In the genomic region with DNA sequence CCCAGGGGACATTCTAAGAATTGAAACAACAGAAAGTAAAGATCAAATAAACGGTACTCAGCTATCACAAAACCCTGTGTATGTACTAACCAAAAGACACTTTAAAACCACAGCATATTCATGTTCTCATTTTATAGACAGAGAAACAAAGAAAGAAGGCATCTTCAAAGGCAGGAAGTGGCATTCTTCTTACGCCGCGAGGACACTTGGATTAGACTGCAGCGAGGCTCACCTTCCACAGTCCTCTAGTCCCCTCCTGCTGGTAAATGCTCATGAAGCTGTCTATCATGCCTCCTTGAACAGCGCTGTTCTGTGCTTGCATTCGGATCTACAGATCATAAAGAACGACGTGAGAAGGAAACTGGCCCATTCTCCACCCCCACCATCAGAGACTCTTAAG, we compare ENCODE assay signal across 19 mouse cellular contexts. TPM values are rescaled to one million over a fixed set of nuclear protein-coding genes. Genes with fewer than 3 reads are reported as not detected.
DNase-seq lines count a peak whose midpoint lies in the region; ATAC-seq and TF ChIP-seq lines count a peak whose summit lies in the region.
"Had no signal": no experiment of that assay in that cellular context is flagged by ENCODE, and none has a peak within 500 bp of the region (broad histone marks: within the 10 kb centered on the region; RNA-seq: fewer than 3 reads in every experiment).

No protein-coding gene starts in this region.

- TF ChIP-seq CTCF in thymus, adult 2 months (IDR thresholded peaks at IDR 0.05; ENCODE audit: borderline replicate concordance, control insufficient read depth, extremely low read depth, insufficient read depth, low read length, poor library complexity), result no peak

- H3K4me1 ChIP-seq in liver, embryonic 15.5 days (replicated peaks), result peaks cover 32% of the 10 kb centered on the region
- H3K4me1 ChIP-seq in liver, embryonic 12.5 days, result peaks cover 32% of the 10 kb centered on the region
- H3K4me1 ChIP-seq in thymus, adult 2 months (replicated peaks; ENCODE audit: control insufficient read depth, insufficient read depth, low read length), result peaks cover 9% of the 10 kb centered on the region
- peaks cover 4% of the 10 kb centered on the region; the same call in 1 of the 2 replicates for H3K4me1 ChIP-seq in forebrain, embryonic 12.5 days
- H3K4me1 ChIP-seq: hindbrain, embryonic 15.5 days; neural tube, embryonic 12.5 days; stomach, embryonic 15.5 days had no signal

- peaks cover 29% of the 10 kb centered on the region for H3K36me3 ChIP-seq in liver, embryonic 15.5 days (replicated peaks)
- peaks cover 68% of the 10 kb centered on the region for H3K36me3 ChIP-seq in liver, embryonic 12.5 days
- H3K36me3 ChIP-seq in thymus, adult 2 months (ENCODE audit: control insufficient read depth, insufficient read depth, low read length), result peaks cover 8% of the 10 kb centered on the region
- peaks cover 63% of the 10 kb centered on the region for H3K36me3 ChIP-seq in forebrain, embryonic 12.5 days (replicated peaks)

- WGBS in liver, embryonic 15.5 days (ENCODE audit: insufficient replicate concordance), result 84% methylated on average over 9 of the region's 9 CpGs
- WGBS in liver, embryonic 12.5 days (ENCODE audit: insufficient replicate concordance), result 84% methylated on average over 9 of the region's 9 CpGs
- 8% methylated on average over 9 of the region's 9 CpGs for WGBS in thymus, adult 2 months
- WGBS in forebrain, embryonic 12.5 days, result 89% methylated on average over 9 of the region's 9 CpGs

- DNase-seq in induced T-regulatory cell, adult 2 months (ENCODE audit: low read depth), result peak; percentile 61
- peak; percentile 46 for DNase-seq in thymus, adult 2 months
- DNase-seq in thymus, postnatal 4 days, result peak; percentile 52
- DNase-seq in urinary bladder, postnatal 14 days (ENCODE audit: low spot score), result no peak
- DNase-seq in adrenal gland, adult 18-20 months (ENCODE audit: low spot score in 2 of 2), result no peak
- DNase-seq: adrenal gland, postnatal 36 days; cerebellum, adult 9-10 months; lung, adult 18-20 months; lung, postnatal 14 days; retina, postnatal 1 day had no signal

- H3K27ac ChIP-seq in liver, embryonic 15.5 days (replicated peaks), result 0 out of 2 replicates have a peak overlapping the region, but pooled peaks have one; percentile 9
- H3K27ac ChIP-seq in liver, embryonic 12.5 days, result no peak overlapping the region
- H3K27ac ChIP-seq in thymus, adult 2 months (ENCODE audit: control insufficient read depth, insufficient read depth, low read length), result no peak overlapping the region
- H3K27ac ChIP-seq in forebrain, embryonic 12.5 days, result no peak overlapping the region
- H3K27ac ChIP-seq: forebrain, embryonic 15.5 days; hindbrain, embryonic 15.5 days; midbrain, embryonic 13.5 days; neural tube, embryonic 12.5 days; stomach, embryonic 15.5 days had no signal

- no peak for ATAC-seq in liver, embryonic 15.5 days (ENCODE audit: insufficient read depth)
- ATAC-seq in liver, embryonic 12.5 days, result no peak
- no peak for ATAC-seq in forebrain, embryonic 12.5 days (ENCODE audit: low FRiP score)
- ATAC-seq: forebrain, embryonic 15.5 days had no signal

- no peak overlapping the region for H3K4me3 ChIP-seq in liver, embryonic 15.5 days (replicated peaks)
- H3K4me3 ChIP-seq in liver, embryonic 12.5 days, result no peak overlapping the region
- H3K4me3 ChIP-seq in thymus, adult 2 months (ENCODE audit: control insufficient read depth, insufficient read depth, low read length), result no peak overlapping the region
- no peak overlapping the region for H3K4me3 ChIP-seq in forebrain, embryonic 12.5 days (replicated peaks)
- H3K4me3 ChIP-seq: forebrain, embryonic 15.5 days; hindbrain, embryonic 15.5 days; megakaryocyte, embryonic 14.5 days; midbrain, embryonic 13.5 days; neural tube, embryonic 12.5 days; stomach, embryonic 15.5 days had no signal

- no peak for TF ChIP-seq POLR2A in thymus, adult 2 months (IDR thresholded peaks at IDR 0.05; ENCODE audit: control insufficient read depth, extremely low read depth, insufficient read depth, low read length, poor library complexity)

- H3K27me3 ChIP-seq in liver, embryonic 15.5 days, result no peaks in the 10 kb centered on the region
- H3K27me3 ChIP-seq in liver, embryonic 12.5 days (replicated peaks), result no peaks in the 10 kb centered on the region
- H3K27me3 ChIP-seq in thymus, adult 2 months (ENCODE audit: control insufficient read depth, insufficient read depth, low read length), result no peaks in the 10 kb centered on the region
- H3K27me3 ChIP-seq in forebrain, embryonic 12.5 days, result no peaks in the 10 kb centered on the region
- H3K27me3 ChIP-seq: forebrain, embryonic 15.5 days; hindbrain, embryonic 15.5 days; megakaryocyte, embryonic 14.5 days; midbrain, embryonic 13.5 days; neural tube, embryonic 12.5 days; stomach, embryonic 15.5 days had no signal

- no peak overlapping the region for H3K4me2 ChIP-seq in liver, embryonic 15.5 days
- no peak overlapping the region for H3K4me2 ChIP-seq in liver, embryonic 12.5 days
- no peak overlapping the region for H3K4me2 ChIP-seq in forebrain, embryonic 12.5 days
- H3K4me2 ChIP-seq: forebrain, embryonic 15.5 days; hindbrain, embryonic 15.5 days; midbrain, embryonic 13.5 days; neural tube, embryonic 12.5 days; stomach, embryonic 15.5 days had no signal

- no peaks in the 10 kb centered on the region for H3K9me3 ChIP-seq in liver, embryonic 15.5 days (replicated peaks)
- H3K9me3 ChIP-seq in liver, embryonic 12.5 days (replicated peaks), result no peaks in the 10 kb centered on the region
- H3K9me3 ChIP-seq in forebrain, embryonic 12.5 days, result no peaks in the 10 kb centered on the region
- H3K9me3 ChIP-seq: forebrain, embryonic 15.5 days; hindbrain, embryonic 15.5 days; megakaryocyte, embryonic 14.5 days; midbrain, embryonic 13.5 days; neural tube, embryonic 12.5 days; stomach, embryonic 15.5 days had no signal

- no peak overlapping the region for H3K9ac ChIP-seq in liver, embryonic 15.5 days
- H3K9ac ChIP-seq in liver, embryonic 12.5 days, result no peak overlapping the region
- H3K9ac ChIP-seq in forebrain, embryonic 12.5 days, result no peak overlapping the region
- H3K9ac ChIP-seq: forebrain, embryonic 15.5 days; hindbrain, embryonic 15.5 days; midbrain, embryonic 13.5 days; neural tube, embryonic 12.5 days; stomach, embryonic 15.5 days had no signal

RNA-seq across cellular contexts. Expression of a gene that starts 15.0 kb away (rescaled TPM):
- polyA plus RNA-seq in liver, embryonic 15.5 days (2015; fragmentation: Nextera tagmentation; extraction: Ambion mirVana), result 6.9 and 7.1 TPM in 2 replicates
- polyA plus RNA-seq in liver, embryonic 12.5 days (2016; fragmentation: Nextera tagmentation; extraction: Ambion mirVana), result 11.7 and 12.1 TPM in 2 replicates
- polyA plus RNA-seq in thymus, adult 2 months (2012; rRNA removed), result 16.1 and 16.2 TPM in 2 replicates
- total RNA-seq in adrenal gland, adult 18-20 months (2021), result 10 to 100 TPM; 22.7 to 26.4 TPM
- polyA plus RNA-seq in forebrain, embryonic 12.5 days (2016; fragmentation: Nextera tagmentation; extraction: Ambion mirVana), result 24.1 and 24.4 TPM in 2 replicates

RNA-seq across cellular contexts. Expression of a gene that starts 17.5 kb away (rescaled TPM):
- polyA plus RNA-seq in liver, embryonic 15.5 days (2015; fragmentation: Nextera tagmentation; extraction: Ambion mirVana), result 1.5 and 1.8 TPM in 2 replicates
- 3.0 and 3.3 TPM in 2 replicates for polyA plus RNA-seq in liver, embryonic 12.5 days (2016; fragmentation: Nextera tagmentation; extraction: Ambion mirVana)
- 10.9 and 15.7 TPM in 2 replicates for polyA plus RNA-seq in thymus, adult 2 months (2012; rRNA removed)
- 100 to 1,000 TPM in 1 of 2 experiments, 10 to 100 TPM in 1; 81.1 to 119 TPM for total RNA-seq in adrenal gland, adult 18-20 months (2021)
- polyA plus RNA-seq in forebrain, embryonic 12.5 days (2016; fragmentation: Nextera tagmentation; extraction: Ambion mirVana), result 9.7 and 10.2 TPM in 2 replicates

Comparison
In these comparisons a context has a peak if more than half of its experiments do, and no peak if none do; other contexts are left out.
1. DNase-seq: peak in induced T-regulatory cell, adult 2 months (single experiment), thymus, adult 2 months (single experiment) and thymus, postnatal 4 days (single experiment); none in urinary bladder, postnatal 14 days (single experiment) and adrenal gland, adult 18-20 months (0 of 2).